Mouse (Mus musculus) ovary, postnatal 10 days (tissue): ENCODE results near the gene Hes3.

ENCODE experiments used
- DNase-seq: peaks from one replicate; pipeline ENCODE4 v3.0.0; 2022; ENCODE audit warnings: low spot score

Gene Hes3

GRCm38 (mm10) chr4:152304685-152305084, 13.2 kb upstream of the Hes3 start:
- no peak for DNase-seq

DNA sequence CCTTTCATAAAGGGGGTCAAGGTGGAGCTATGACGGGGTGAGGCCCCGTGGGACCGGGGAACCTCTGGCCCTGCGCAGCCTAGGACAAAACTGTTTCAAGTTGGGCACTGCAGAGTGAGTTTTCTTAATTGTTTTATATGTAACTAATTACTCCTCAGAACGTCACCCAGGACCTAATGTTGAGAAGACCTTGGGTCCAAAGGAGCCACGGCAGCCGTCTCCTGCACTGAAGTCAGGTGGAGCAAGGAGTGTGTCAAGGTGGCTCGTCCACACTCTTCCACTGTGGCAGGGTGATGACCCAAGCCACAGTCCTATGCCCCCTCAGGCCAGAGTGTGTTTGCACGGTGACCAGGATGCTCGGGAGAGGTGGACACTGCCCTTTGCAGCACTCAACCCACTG, 11.7 kb upstream of the Hes3 start:
- no peak for DNase-seq

- no peak for DNase-seq
Observed at GRCm38 (mm10) chr4:152302012-152302411, 10.6 kb upstream of the Hes3 start.

GRCm38 (mm10) chr4:152300375-152300774, 8.9 kb upstream of the Hes3 start:
- DNase-seq, result no peak

DNA sequence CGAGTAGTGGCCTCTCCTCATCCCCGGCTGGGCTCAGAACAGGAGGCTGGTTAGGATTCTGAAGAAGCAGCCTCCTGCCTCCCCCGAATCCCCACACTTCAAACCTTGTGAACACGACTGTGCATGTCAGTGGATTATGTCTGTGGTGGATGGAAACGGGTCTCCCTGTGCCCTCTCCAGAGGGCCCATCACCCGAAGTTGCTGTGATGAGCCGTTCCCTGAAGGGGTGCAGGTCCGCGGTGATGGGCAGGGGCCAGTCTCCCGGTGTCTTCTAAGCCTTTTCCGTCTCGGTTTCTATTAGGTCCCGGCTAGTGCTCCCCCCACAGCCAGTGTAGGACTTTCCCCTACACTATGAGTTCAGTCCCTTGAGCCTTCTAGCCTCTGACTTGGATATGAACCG, 7.4 kb upstream of the Hes3 start:
- DNase-seq, result no peak

- DNase-seq, result peak; percentile 99
Observed at GRCm38 (mm10) chr4:152296874-152297861, 5.7 kb upstream of the Hes3 start, which contains the start of gene Icmt. Icmt (plus strand) TSS chr4:152297227.

DNA sequence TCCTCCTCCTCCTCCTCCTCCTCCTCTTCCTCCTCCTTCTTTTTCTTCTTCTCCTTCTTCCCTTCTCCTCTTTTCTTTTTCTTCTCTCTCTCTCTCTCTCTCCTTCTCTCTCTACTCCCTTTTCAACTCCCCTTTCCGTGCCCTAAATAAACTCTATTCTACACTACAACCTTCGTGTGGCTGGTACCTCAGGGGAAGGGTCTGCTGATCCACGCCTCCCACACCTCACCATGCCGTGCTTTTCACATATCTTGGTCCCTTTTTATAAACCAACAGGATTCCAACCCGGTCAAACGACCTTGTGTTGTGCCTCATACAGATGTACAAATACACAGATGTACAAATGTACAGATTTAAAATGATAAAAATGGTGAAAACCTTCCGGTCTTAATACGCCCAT, 4.9 kb upstream of the Hes3 start:
- DNase-seq, result no peak

DNA sequence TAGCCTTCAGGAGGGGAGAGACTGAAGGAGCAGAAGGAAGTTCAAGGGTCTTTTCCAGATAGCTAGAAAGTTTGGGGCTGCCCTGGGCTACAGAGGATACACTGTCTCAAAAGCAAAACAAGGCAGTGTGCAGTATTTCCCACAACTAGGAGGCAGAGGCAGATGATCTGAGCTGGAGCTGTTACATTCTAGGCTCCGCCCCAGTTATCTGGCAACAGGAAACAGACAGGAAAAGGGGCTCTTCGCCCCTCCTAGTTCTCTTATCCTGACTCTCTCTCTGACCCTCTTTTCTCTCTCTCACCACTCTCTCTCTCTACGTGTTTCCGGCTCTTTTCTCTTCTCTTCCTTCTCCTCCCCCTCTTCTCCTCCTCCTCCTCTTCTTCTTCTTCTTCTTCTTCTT, 4.5 kb upstream of the Hes3 start:
- DNase-seq, result no peak

DNA sequence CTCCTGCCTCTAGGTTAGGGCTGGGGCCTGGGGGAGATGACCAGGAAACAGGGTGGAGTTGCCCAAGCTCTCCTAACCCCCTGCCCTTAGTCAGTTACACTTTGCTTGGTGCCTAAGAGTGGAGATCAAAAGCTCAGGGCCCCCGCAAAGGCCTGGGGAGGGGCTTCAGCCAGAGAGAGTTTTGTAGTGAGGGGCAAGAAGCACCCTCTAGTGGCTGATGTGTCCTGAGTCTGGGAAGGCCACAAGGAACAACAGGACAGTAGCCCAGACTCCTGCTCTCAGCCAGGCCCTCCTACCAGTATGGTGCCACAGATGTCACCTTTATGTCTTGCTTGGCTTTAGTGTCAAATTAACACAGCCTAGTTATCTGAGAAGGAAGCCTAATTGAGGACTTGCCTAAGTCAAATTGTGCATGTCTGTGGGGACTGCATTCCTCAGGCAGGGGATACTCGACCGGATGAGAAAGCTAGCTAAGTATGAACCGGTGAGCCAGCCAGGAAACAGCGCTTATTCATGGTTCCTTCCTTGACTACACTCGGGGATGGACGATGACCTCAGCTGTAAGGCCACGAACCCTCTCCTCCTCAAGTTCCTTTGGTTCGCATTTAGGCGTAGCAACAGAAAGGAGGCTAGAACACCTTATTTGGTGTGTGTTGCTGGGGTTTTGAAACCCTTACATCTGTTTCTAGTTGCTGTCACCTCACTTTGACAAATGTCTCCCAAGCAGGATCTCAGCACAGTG, 2.9 kb upstream of the Hes3 start:
- DNase-seq, result no peak

- no peak for DNase-seq
Observed at GRCm38 (mm10) chr4:152292102-152292765, 772 bp upstream of the Hes3 start.

GRCm38 (mm10) chr4:152290991-152291390, 471 bp downstream of the Hes3 start:
- no peak for DNase-seq

- no peak for DNase-seq
Observed at GRCm38 (mm10) chr4:152290385-152290784, 1.1 kb downstream of the Hes3 start.

DNA sequence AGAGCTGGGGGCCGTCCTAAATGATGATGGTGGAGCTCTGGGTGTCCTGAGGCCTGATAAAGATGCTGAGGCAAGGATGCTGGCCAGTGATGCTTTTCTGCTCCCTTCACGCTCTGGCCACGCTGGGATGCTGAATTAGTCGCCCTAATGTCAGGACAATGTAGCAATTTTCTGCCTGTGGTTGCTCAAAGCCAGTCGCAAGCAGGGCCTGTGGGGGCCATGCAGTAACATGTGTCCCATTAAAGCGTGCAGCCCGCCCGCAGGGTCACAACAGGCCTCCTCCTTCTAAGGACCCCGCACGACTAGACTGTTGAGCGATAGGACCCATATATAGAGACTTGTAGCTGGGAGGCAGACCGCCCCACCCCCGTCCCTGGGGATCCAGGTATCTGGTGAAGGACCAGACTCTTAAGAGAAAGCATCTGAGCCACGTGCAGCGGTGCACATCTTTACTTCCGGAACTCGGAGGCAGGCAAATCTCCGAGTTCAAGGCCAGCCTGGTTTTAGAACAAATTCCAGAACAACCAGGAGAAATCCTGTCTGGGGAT, 3.0 kb downstream of the Hes3 start:
- no peak for DNase-seq

- no peak for DNase-seq
Observed at GRCm38 (mm10) chr4:152287317-152288120, 3.9 kb downstream of the Hes3 start.

DNA sequence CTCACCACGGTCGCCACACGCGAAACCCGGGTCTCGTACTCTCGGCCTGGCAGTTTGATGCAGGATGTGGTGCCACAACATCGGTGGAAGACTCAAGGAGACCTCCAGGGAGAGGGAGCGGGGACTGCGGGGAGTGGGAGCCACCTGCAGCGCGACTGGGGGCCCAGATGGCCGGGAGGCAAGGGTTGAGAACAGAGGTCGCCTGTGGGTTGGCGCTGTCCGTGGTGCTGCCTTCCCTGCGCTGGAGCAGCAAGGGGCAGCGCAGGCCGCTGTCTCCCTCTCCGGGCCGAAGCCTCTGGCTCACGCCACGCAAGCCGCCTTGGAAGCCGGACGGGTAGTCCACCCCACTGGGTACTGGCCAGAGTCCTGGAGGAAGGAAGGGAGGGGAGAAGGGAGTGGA, 4.6 kb downstream of the Hes3 start:
- peak; percentile 45 for DNase-seq

- no peak for DNase-seq
Observed at GRCm38 (mm10) chr4:152286183-152286582, 5.3 kb downstream of the Hes3 start.

DNA sequence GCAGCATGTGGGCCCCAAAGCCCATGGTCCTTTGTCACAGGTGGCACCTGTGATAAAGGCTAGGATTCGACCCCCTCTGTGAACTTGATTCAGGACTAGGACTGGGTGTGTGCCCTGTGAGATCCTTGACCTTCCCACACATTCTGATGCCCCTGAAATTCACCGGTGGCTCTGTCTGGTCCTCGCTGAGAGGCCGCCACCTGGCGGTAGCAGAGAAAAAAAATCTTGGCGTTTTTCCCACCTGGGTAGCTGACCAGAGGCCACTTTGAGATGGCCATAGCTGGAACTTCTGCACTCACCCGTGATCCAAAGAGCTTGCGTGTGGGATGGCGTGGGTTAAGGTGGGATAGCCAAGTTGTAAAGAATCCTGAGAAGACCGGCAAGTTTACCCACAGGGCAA, 6.0 kb downstream of the Hes3 start:
- DNase-seq, result no peak

GRCm38 (mm10) chr4:152283186-152283950, 8.1 kb downstream of the Hes3 start:
- peak; percentile 68 for DNase-seq

GRCm38 (mm10) chr4:152282721-152283120, 8.7 kb downstream of the Hes3 start:
- no peak for DNase-seq

GRCm38 (mm10) chr4:152281601-152282000, 9.9 kb downstream of the Hes3 start:
- DNase-seq, result no peak

DNA sequence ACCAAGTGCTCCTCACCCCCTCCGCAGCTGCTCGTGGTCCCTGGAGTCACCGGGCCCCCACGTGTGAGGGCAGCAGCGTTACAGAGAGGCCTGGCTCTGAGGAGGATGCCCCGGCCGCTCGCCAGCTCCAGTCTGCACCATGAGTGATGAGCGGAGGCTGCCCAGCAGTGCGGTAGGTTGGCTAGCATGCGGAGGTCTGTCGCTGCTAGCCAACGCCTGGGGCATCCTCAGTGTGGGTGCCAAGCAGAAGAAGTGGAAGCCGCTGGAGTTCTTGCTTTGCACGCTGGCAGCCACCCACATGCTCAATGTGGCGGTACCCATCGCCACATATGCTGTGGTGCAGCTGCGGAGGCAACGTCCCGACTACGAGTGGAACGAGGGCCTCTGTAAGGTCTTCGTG, 12.5 kb downstream of the Hes3 start:
- no peak for DNase-seq
